Mouse (Mus musculus) kidney, adult 8-10 months (tissue): ENCODE measurements around the gene Coq9.
A peak's percentile ranks its signal among the peaks of the same experiment; 100 is the strongest.

ENCODE experiments used
- DNase-seq, 2 experiments: peaks; one replicate each; pipeline ENCODE4 v3.0.0; 2022

Gene Coq9

DNA sequence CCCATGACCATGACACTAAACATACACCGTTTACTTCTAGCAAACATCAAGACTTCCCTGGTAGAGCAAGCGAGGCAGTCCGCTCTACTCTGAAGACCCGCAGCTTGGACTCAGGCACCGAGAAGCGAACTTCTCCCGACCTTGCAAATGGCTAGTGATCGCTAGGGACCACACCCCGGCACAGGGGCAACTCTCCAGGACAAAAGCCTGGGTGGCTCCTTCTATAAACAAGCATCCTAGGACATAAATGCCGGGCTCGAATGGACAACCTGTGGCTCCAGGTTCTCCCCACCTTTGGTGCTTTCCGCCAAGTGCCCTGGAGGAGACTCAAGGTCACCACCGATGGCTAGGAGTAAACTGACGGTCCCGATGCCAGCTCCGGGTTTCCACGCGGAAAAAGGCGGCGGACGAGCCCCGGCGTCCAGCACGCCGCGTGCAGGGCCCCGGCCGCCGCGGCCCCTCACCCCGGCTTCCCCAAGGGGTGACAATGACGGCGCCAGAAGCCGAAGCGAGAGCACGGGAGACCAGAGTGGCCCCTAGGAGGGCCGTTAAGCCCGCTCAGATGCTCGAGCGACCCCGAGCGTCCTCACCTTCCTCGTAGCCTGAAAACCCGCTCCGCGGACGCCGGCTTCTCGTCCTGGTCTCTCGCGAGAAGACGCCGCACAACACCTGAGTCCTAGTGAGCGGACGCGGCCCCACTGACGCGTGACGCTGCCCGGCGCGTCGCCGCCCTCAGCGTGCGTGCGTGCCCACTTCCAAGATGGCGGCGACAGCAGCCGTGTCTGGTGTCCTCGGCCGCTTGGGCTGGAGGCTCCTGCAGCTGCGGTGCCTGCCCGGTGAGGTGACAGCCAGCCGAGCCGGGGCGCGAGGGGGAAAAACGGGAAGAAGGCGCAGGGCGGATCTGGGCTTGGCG, at the start of gene Coq9, which contains the start of gene Ciapin1:
TSS of gene Coq9 (plus strand) at position 660 of the 913 bp plus-strand sequence.
TSS of gene Ciapin1 (minus strand) at position 697 of the 913 bp plus-strand sequence.
- peak; percentile 94 to 96 for DNase-seq

DNA sequence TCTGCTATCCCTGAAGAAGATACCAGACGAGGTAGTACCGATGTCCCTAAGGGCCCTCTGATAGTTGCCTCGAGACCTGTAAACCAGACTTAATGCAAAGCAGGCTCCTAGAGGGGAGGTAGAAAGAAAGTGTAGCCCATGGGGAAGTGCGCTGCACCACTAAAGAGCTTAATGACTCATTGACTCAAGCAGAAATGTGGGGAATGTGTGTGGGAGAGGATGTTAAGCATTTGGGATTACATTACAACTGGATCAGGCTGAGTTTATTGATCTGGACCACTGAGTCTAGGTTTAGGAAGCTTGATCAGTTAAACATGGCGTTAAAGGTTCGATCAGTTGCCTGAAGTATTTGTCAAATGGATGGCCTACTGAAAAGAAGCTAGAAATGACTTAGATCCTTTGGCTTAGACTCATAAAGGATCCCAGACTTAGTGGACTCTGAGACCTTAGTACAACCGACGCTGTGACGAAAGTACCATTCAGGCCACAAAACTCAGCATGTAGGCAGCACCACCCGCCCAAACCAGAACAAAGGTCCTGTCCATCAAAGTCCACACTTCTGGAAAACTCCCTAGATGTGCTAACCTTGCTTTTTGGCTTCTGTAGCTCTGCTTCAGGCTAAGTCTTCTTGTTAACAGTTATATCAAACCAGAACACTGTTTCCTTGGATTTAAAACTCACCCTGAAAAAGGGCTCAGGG, 48.7 kb upstream of the Coq9 start:
- peak in 1 of 2 experiments; percentile 57 for DNase-seq

DNA sequence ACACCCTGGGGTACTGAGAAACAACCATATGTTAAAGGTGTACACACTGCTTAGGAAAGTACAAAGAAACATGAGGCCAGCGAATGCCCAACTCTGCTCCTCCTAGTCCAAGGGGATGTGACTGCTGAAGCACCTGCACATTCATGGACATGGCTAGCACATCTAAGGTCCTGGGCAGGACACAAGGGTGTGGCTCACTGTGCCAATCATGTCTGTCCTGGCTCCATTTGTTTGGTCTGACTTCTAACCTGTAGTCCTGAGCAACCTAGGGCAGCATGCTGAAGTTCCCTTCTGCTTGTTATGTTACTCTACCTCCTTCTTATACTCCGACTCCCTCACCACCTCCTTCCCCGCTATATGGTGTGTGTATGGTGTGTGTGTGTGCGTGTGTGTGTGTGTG, 43.8 kb upstream of the Coq9 start:
- no peak for DNase-seq

DNA sequence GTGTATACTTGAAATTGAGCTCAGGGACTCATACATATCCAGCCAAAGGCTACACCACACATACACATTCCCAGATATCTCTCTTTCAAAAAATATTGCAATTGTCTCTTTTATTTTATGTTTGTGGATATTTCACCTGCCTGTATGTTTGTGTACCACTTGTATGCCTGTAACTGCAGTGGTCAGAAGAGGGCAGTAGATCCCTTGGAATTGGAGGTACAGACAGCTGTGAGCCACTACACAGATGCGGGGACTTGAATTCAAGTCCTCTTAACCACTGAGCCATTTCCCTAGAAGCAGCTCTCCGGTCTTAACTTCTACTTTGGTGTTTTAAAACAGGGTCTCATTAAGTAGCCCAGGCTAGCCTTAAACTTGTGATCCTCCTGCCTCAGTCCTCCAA, 43.3 kb upstream of the Coq9 start:
- no peak for DNase-seq

DNA sequence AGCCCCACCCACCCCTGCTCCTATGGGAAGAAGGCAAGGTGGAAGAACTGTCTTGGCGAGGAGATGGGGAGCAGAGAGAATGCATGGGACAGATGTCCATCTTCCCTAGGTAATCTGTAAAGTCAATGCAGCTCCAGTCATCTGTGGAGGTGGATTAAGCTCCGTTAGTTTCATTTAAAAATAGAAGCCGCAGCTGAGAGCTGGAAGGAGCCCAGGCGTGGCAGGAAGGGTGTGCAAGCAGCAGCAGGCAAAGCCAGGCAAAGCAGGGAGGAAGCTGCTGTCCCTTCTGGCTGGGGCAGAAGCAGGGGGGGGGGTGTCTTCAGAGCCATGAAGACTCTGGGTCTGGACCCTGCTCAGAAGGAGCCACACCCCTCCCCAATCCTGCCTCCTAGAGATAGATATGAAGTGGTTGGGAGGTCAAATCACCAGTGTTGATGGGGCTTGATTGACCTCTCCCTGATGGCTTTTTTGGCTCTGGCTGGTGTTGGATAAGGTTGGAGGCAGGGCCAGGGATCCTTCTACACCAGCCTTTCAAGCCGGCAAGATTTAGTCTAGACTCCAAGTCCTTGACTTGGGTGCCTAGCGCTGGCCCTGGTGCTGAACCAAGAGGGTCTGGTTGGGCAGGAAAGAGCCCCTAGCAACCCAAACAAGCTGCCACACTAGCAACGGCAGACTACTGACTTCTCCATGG, 37.7 kb upstream of the Coq9 start:
- no peak for DNase-seq

DNA sequence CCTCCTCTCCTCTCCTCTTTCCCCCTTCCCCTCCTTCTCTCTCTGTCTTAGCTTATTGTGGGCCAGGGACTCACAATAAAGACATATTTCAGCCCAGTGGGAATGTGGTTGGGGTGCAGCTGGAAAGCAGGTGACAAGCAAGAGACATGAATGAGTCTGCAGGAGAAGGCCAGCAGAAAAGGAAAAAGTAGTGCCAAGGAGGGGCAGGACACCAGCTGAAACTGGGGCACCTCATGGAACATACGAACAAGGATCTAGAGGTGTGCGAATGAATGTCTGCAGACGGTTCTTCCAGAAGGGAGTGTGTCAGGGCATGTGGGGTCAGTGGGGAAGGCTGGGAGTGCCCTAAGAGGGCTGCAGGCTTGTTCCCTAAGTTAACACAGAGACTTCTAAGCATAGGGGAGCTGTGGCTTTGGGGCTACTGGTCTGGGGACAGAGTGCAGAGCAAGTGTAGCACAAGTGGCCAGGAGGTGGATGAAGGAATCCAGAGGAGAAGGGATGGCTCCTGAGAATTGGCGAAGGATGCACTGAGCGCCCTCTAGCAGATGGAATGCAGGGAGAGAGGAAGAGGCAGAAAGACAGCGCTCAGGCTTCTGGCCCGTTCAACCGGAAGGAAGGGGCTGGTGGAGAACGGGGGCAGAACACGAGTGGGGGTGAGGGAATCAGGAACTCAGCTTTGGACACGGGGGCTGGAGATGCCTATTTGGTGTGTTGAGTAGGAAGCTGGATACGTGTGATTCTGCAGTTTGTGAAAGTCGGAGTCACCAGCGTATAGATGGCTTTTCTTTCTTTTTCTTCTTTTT, 36.6 kb upstream of the Coq9 start:
- peak in 1 of 2 experiments; percentile 76 for DNase-seq

DNA sequence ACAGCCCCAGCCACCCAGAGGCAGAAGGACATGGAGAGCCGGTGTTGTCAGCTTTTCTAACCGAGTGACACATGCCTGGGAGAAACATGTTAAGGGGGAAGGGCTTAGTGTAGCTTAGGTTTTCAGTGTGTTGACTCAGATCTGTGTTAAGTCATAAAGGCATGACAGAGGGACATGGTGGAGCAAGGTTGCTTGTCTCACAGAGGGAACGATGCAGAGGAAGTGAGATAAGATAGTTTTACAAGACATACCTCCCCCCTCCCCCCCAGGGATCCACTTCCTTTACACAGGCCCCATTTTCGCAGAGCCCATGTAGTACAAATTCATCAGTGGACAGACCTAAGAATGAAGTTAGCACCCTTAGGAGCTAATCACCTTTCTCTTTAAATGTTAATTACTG, 35.7 kb upstream of the Coq9 start:
- DNase-seq: no peak

DNA sequence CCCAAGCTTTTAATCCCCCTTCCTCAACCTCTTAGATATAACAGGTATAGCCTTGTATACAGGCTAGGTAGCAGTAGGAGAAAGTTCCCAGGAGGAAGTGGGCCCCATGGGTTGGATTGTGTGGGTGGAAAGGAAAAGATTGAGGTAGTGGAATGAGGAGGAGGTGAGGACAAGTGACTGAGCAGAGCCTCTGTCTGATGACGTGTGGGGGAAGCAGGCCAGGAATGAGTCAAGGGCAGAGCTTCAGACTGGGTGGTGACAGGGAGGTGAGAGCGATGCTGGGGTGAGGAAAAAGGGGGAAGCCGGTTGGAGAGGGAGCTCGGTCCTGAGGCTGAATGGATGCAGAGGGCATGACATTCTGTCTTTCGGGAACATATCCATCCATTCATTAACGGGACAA, 34.6 kb upstream of the Coq9 start:
- DNase-seq: no peak

DNA sequence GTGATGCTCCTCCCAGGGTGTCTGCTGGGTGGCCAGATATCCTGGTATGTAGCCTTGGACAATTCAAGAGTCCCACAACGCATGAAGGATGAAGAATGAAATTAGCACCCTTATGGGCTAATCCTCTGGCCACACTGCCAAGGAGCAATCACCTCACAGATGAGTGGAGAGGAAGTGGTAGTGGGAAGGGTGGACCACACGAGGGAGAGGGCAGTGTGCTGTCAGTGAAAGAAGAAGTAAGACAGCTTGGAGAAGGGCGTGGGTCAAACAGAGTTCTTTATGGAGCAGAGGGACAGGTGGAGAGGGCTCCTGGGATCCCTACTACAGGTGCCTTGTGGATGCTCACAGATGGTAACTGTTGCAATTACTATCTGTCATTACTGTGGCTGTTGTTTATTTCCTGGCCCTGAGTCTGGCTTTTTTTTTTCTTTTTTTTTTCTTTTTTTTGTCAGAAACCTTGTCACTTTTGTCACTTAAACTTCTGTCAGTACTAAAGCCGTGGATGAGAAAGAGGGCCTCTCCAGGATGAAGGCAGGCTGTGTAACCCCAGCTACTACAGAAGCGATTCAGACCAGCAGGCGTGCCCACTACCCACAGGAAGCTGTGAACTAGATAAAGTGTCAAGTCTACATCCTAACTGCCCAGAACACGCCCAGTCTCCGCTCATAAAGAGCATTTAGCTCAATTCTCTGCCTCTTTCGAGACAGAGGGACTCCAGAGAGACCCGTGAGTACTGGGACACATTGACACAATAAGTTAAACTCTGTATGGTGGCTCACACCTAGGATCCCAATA, 33.4 kb upstream of the Coq9 start:
- no peak for DNase-seq

DNA sequence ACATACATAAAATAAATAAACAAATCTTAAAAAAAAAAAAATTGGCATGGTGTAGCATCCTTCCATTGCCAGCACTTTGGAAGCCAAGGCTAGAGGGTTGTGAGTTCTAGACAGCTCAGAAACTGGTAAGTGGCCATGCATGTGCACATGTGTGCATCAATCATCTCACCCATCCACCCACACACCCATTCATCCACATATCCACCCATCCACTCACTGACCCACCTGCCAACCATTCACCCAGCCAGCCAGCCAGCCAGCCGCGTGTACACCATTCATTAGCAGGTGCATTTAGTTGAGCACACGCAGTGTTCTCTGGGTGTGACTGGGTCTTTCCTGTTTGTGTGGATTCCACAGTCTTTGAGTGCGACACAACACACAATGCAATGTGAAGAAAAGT, 32.3 kb upstream of the Coq9 start:
- no peak for DNase-seq

DNA sequence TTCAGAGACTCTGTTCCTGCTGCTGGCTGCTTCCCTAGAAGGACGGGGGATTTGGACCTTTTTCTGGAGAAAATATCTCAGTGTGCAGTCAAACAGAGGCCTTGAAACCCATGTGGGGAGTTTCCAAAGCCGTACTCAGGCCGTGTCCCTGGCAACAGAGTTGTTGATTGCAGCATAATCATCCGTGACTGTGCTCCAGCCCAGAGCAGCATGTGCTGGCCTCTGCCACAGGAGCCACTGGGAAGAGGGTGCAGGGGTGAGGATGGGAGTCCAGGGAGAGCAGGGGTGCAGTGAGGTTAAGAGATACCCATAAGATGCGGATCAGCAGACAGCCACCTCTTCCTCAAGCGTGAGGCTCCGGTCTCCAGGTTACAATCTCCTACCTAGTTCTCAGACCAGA, 30.6 kb upstream of the Coq9 start:
- no peak for DNase-seq

DNA sequence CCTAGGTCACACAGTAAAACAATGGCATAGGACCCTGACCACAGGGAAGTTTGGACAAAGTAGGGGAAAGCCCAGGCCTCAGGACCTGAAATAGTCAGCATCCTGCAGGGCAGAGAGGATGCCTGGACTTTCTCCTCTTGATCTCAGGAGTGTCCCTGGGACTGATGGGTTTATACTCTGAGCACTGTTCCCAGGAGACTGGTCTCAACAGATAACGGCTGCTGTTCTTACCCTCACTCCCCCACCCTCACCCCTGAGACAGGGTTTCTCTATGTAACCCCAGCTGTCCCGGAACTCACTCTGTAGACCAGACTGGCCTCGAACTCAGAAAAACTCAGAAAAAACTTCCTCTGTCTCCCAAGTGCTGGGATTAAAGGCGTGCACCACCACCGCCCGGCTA, 29.7 kb upstream of the Coq9 start:
- no peak for DNase-seq

DNA sequence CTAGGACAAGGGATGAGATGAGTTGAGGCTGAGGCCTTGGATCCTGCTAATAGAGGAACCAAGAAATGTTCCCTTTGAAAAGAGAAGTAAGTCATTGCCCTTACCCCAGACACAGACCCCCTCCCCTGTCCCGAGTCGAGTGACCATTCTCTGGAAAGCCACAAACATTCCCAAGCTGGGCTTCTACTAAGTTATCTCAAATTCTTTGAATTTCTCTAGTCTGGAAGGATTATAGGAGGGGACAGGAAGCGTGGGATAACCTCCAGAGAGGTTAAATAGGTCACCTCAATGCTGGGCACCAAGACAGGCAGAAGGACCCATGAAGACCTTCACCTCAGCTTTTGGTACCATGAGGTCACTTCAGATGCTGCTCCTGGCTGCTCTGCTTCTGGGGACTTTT, 28.0 kb upstream of the Coq9 start, which contains the start of gene Ccl17:
TSS of gene Ccl17 (plus strand) at position 301 of the 400 bp plus-strand sequence.
- DNase-seq: no peak

DNA sequence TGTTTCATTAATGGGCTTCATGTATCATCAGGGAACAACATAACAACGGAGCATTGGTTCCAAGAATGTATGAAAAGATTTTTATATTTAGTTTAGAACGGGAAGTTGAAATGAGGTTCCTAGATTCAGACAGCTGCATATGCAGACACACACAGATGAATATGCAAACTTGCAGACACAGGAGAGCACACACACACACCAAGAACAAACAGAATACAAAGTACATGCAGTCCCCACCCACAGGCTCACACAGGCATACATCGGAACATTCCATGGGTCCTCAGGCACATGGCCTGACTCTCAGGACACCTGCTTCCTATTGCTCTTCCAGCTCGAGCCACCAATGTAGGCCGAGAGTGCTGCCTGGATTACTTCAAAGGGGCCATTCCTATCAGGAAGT, 27.3 kb upstream of the Coq9 start:
- no peak for DNase-seq

DNA sequence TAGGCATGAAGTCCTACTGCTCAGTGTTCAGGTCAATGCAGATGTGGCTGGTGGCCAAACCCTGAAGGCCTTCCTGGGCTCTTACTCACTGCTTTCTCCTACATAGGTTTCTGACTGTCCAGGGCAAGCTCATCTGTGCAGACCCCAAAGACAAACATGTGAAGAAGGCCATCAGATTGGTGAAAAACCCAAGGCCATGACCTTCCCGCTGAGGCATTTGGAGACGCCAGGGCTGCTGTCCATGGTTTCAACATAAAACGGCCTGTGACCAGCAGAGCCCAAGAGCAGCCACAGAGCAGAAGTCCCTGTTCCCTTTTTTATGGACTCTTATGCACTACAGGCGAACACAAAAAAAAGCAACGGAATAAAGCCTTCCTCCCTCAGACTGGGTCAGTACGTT, 26.5 kb upstream of the Coq9 start:
- no peak for DNase-seq

DNA sequence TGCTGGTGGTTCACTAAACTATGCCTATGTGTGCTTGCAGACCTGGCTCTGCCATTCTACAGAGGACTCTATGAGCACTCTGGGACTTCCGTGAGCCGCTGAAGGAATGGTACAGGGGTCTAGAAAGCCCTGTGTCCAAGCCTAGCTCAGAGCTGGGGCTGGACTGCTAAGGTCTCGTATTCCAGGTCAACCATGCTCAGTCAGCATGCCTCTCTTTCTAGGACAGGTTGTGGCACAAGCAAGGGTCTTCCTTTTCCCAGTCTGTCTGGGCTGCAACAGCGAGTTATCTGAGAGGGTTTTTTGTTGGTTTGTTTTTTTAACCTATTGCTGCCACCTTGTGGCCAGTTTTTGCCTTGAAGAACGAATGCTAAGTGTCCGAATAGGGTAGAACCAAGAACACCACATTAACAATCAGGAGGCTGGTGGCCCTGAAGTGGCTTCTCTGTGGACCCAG, 25.4 kb upstream of the Coq9 start:
- peak; percentile 81 to 94 for DNase-seq

DNA sequence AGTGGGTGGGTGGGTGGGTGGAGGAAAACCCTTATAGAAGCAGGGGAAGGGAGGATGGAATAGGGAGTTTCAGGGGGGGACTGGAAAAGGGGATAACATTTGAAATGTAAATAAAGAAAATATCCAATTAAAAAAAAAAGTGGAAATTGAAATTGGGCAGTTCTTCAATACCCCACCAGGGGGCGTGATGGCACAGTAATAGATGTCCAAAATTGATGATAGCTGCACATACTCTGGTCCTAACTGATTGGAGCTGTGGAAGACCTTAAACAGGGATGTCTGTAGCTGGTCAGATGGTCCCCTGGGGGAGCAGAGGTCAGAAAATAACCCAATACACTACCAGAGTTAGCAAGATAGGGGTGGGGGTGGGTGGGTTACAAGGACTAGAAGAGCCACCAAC, 23.6 kb upstream of the Coq9 start:
- no peak for DNase-seq

DNA sequence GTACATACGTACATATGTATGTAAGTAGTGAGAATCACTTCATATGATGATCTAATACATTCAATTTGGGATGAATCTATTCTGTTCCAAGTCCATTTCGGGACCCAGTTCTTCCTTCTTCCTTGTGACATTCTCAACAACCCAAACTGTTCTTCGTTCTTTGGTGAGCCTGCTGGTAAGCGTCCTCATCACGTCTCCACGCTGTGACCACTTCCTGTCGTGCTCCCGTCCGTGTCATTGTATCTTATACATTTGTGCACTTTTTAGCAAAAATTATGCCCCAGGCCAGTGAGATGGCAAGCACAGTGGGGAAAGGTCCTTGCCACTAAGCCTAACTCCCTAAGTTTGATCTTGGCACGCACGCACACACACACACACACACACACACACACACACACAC, 20.2 kb upstream of the Coq9 start:
- no peak for DNase-seq

DNA sequence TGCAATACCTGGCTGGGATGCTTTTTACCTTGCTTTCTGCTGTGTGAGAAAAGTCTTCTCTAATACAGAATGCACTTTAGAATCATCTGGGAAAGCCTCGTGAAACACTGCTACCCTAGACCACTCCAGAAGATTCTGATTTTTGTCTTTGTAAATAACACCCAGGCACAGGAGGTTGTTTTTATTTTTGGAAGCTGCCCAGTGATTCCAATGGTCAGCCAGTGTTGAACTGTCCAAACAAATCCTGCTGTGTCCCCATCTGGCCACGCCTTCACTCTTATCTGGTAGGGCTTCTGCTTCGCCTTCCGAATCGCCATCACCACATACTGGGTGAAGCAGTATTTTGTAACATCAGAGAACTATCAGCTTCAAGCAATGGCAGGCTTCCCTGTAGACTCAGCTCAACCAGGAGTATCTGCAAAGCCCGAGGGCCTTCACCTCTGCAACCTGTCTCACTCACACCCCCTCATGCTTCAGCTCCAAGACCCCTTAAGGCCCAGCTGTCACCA, 18.4 kb upstream of the Coq9 start:
- no peak for DNase-seq

DNA sequence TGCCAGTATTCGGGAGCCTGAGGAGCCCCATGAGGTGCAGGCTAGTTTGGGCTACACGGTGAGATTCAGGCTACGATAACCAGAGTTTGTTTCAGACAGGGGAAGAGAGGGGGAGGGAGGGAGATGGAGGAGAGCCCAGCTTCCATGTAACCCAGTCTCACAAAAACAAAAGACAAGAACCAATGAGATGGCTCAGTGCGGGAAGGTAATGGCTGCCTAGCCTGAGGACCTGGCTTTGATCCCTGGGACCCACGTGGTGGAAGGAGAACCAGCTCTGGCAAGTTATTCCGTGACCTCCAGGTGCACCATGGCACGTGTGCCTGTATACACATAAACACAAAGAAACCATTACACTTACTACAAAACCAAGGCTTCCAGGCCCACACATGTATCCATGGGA, 17.6 kb upstream of the Coq9 start:
- DNase-seq: peak; percentile 64 to 75

DNA sequence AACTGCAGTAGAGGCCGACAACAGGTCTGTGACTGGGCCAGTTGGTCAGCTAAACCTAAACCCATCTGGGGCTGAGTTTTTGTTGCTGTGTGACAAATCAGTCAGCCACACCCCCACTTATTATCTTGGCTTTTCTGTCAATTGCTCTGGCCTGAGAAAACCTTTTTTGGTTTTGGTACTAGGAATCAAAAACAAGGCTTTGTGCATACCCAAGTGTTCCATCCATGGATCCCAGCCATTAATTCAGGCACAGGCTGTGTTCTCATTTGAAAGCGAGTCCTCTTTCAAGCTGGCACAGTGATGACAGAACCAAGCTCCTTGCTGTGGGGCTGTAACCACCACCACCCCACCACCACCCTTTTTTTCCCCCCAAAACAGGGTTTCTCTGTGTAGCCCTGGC, 16.7 kb upstream of the Coq9 start:
- no peak for DNase-seq
